Mouse (Mus musculus): ENCODE results near the gene Etl4. TPM values are rescaled to one million over a fixed set of nuclear protein-coding genes. Genes with fewer than 3 reads are reported as not detected.

Gene Etl4
- total and polyA plus RNA-seq, 3 experiments, result 29.8 to 40.3 (median 36.0) TPM

- intact Hi-C loops (cut with DNase I), result no loop called here
- Histone ChIP-seq H3K27ac (no peak overlapping the region), H3K79me2 (replicated peaks; ENCODE audit: control insufficient read depth, insufficient read depth, low read length) (no peaks in the 10 kb centered on the region), H3K9ac (ENCODE audit: low read depth, low read length) (no peak overlapping the region), H3K27me3 (ENCODE audit: control insufficient read depth, insufficient read depth, low read length) (no peaks in the 10 kb centered on the region), H3K4me1 (ENCODE audit: control insufficient read depth, insufficient read depth, low read length) (no peaks in the 10 kb centered on the region), H3K36me3 (ENCODE audit: control insufficient read depth, insufficient read depth, low read length) (no peaks in the 10 kb centered on the region), H3K4me3 (no peak overlapping the region)
- 72% methylated on average over 4 of the region's 4 CpGs for WGBS
- TF ChIP-seq EP300 (IDR thresholded peaks at IDR 0.05; ENCODE audit: insufficient read depth, low read depth, low read length) (no peak), CTCF (IDR thresholded peaks at IDR 0.05) (no peak), POLR2A (IDR thresholded peaks at IDR 0.05; ENCODE audit: insufficient read depth, low read depth, low read length) (no peak)
- DNase-seq, result no peak
Observed at GRCm38 (mm10) chr2:20037671-20038070, 128.1 kb downstream of the Etl4 start.

- H3K79me2 ChIP-seq (replicated peaks; ENCODE audit: control insufficient read depth, insufficient read depth, low read length), result no peaks in the 10 kb centered on the region
- H3K36me3 ChIP-seq (ENCODE audit: control insufficient read depth, insufficient read depth, low read length), result no peaks in the 10 kb centered on the region
Observed at GRCm38 (mm10) chr2:20072377-20072776, 162.8 kb downstream of the Etl4 start.

GRCm38 (mm10) chr2:20076118-20076796 lies 166.7 kb downstream of the Etl4 start:
- Histone ChIP-seq H3K9ac (ENCODE audit: low read depth, low read length) (no peak overlapping the region), H3K27ac (no peak overlapping the region), H3K79me2 (replicated peaks; ENCODE audit: control insufficient read depth, insufficient read depth, low read length) (no peaks in the 10 kb centered on the region), H3K27me3 (ENCODE audit: control insufficient read depth, insufficient read depth, low read length) (no peaks in the 10 kb centered on the region), H3K4me3 (no peak overlapping the region), H3K4me1 (ENCODE audit: control insufficient read depth, insufficient read depth, low read length) (no peaks in the 10 kb centered on the region), H3K36me3 (ENCODE audit: control insufficient read depth, insufficient read depth, low read length) (no peaks in the 10 kb centered on the region)
- no peak for DNase-seq
- intact Hi-C loops (cut with DNase I), result no loop called here
- TF ChIP-seq POLR2A (IDR thresholded peaks at IDR 0.05; ENCODE audit: insufficient read depth, low read depth, low read length) (no peak), CTCF (IDR thresholded peaks at IDR 0.05) (no peak), EP300 (IDR thresholded peaks at IDR 0.05; ENCODE audit: insufficient read depth, low read depth, low read length) (no peak)
- 64% methylated on average over 4 of the region's 4 CpGs for WGBS

More at GRCm38 (mm10) chr2:20072377-20072776, 162.8 kb downstream of the Etl4 start:
- no peak for DNase-seq
- no peak for TF ChIP-seq POLR2A (IDR thresholded peaks at IDR 0.05; ENCODE audit: insufficient read depth, low read depth, low read length)
- no peak for TF ChIP-seq CTCF (IDR thresholded peaks at IDR 0.05)
- TF ChIP-seq EP300 (IDR thresholded peaks at IDR 0.05; ENCODE audit: insufficient read depth, low read depth, low read length), result no peak
- Histone ChIP-seq H3K4me3 (no peak overlapping the region), H3K27me3 (ENCODE audit: control insufficient read depth, insufficient read depth, low read length) (no peaks in the 10 kb centered on the region), H3K27ac (no peak overlapping the region), H3K4me1 (ENCODE audit: control insufficient read depth, insufficient read depth, low read length) (no peaks in the 10 kb centered on the region), H3K9ac (ENCODE audit: low read depth, low read length) (no peak overlapping the region)
- intact Hi-C loops (cut with DNase I), result no loop called here
- 43% methylated on average over 9 of the region's 9 CpGs for WGBS

DNA sequence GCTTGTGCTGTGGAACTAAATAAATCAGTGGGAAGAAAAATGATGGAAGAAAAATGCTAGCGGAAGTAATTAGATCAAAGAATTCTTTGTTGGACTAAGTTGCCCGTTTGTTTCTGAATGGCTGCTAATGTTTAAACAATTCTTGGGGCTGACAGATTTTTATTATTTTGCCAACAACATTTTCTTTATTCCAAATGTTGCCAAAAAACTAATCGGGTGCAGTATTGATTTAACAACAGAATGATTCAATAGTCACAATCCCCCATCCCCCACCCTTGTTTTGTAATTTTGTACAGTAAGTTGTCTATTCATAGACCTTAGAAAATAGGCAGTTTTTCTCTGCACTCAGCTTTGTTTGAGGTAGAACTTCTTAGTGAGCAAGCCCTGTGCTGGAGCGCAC lies 175.2 kb downstream of the Etl4 start:
- H3K4me3 ChIP-seq, result no peak overlapping the region

DNA sequence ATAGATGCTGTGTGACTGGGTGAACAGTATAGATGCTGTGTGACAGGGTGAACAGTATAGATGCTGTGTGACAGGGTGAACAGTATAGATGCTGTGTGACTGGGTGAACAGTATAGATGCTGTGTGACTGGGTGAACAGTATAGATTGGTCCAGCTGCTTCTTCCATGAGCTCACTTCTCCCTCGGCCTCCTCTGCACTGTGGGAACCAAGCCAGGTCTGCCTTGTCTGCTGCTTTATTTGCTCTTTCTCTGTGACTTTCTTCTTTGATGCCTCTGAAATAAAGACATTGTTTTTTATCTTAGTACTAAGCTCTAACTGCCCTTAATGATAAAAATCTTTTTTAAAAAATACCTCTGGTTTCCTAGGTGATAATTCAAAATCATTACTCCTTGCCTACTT lies 195.9 kb downstream of the Etl4 start:
- Histone ChIP-seq H3K9ac (ENCODE audit: low read depth, low read length) (no peak overlapping the region), H3K27me3 (ENCODE audit: control insufficient read depth, insufficient read depth, low read length) (no peaks in the 10 kb centered on the region), H3K79me2 (replicated peaks; ENCODE audit: control insufficient read depth, insufficient read depth, low read length) (no peaks in the 10 kb centered on the region), H3K4me3 (no peak overlapping the region), H3K4me1 (ENCODE audit: control insufficient read depth, insufficient read depth, low read length) (no peaks in the 10 kb centered on the region), H3K36me3 (ENCODE audit: control insufficient read depth, insufficient read depth, low read length) (no peaks in the 10 kb centered on the region), H3K27ac (no peak overlapping the region)
- intact Hi-C loops (cut with DNase I), result no loop called here
- DNase-seq, result no peak
- TF ChIP-seq POLR2A (IDR thresholded peaks at IDR 0.05; ENCODE audit: insufficient read depth, low read depth, low read length) (no peak), EP300 (IDR thresholded peaks at IDR 0.05; ENCODE audit: insufficient read depth, low read depth, low read length) (no peak), CTCF (IDR thresholded peaks at IDR 0.05) (no peak)
- 54% methylated on average over 1 of the region's 1 CpGs for WGBS

More for the DNA sequence above, 175.2 kb downstream of the Etl4 start:
- no peak for DNase-seq
- Histone ChIP-seq H3K36me3 (ENCODE audit: control insufficient read depth, insufficient read depth, low read length) (no peaks in the 10 kb centered on the region), H3K27ac (no peak overlapping the region), H3K79me2 (replicated peaks; ENCODE audit: control insufficient read depth, insufficient read depth, low read length) (no peaks in the 10 kb centered on the region), H3K9ac (ENCODE audit: low read depth, low read length) (no peak overlapping the region), H3K27me3 (ENCODE audit: control insufficient read depth, insufficient read depth, low read length) (no peaks in the 10 kb centered on the region), H3K4me1 (ENCODE audit: control insufficient read depth, insufficient read depth, low read length) (no peaks in the 10 kb centered on the region)
- 76% methylated on average over 4 of the region's 4 CpGs for WGBS
- TF ChIP-seq CTCF (IDR thresholded peaks at IDR 0.05) (no peak), EP300 (IDR thresholded peaks at IDR 0.05; ENCODE audit: insufficient read depth, low read depth, low read length) (no peak), POLR2A (IDR thresholded peaks at IDR 0.05; ENCODE audit: insufficient read depth, low read depth, low read length) (no peak)
- intact Hi-C loops (cut with DNase I), result no loop called here

GRCm38 (mm10) chr2:20111703-20112102 lies 202.1 kb downstream of the Etl4 start:
- Histone ChIP-seq H3K9ac (ENCODE audit: low read depth, low read length) (no peak overlapping the region), H3K36me3 (ENCODE audit: control insufficient read depth, insufficient read depth, low read length) (no peaks in the 10 kb centered on the region), H3K4me3 (no peak overlapping the region), H3K27ac (no peak overlapping the region), H3K79me2 (replicated peaks; ENCODE audit: control insufficient read depth, insufficient read depth, low read length) (no peaks in the 10 kb centered on the region), H3K4me1 (ENCODE audit: control insufficient read depth, insufficient read depth, low read length) (no peaks in the 10 kb centered on the region), H3K27me3 (ENCODE audit: control insufficient read depth, insufficient read depth, low read length) (no peaks in the 10 kb centered on the region)
- TF ChIP-seq EP300 (IDR thresholded peaks at IDR 0.05; ENCODE audit: insufficient read depth, low read depth, low read length) (no peak), POLR2A (IDR thresholded peaks at IDR 0.05; ENCODE audit: insufficient read depth, low read depth, low read length) (no peak), CTCF (IDR thresholded peaks at IDR 0.05) (no peak)
- no peak for DNase-seq
- intact Hi-C loops (cut with DNase I), result no loop called here

All from heart, adult 2 months (tissue).